Mouse (Mus musculus) G1E (cell line): Measurements from ENCODE around the gene Ankrd55. TPM values are rescaled to one million over a fixed set of nuclear protein-coding genes. Genes with fewer than 3 reads are reported as not detected.

Experiments
- ATAC-seq: 2 replicates; pipeline ENCODE4 v1.8.0; 2016; ENCODE audit warnings: mild to moderate bottlenecking; ENCODE audit not compliant: insufficient number of reproducible peaks, poor library complexity, low FRiP score, severe bottlenecking; ENCODE audit errors: extremely low read depth
- DNase-seq: peaks from one replicate; pipeline ENCODE4 v3.0.0; 2012; ENCODE audit warnings: low spot score
- H3K27me3 ChIP-seq: 2 replicates; pipeline ENCODE4 v1.6.1; 2012; ENCODE audit warnings: mild to moderate bottlenecking, low read length, inconsistent platforms; ENCODE audit not compliant: insufficient read depth
- H3K36me3 ChIP-seq: replicated peaks from 2 replicates; pipeline ENCODE3; 2012; ENCODE audit warnings: mild to moderate bottlenecking, inconsistent platforms
- H3K4me1 ChIP-seq: 2 replicates; pipeline ENCODE4 v1.6.1; 2012; ENCODE audit warnings: low read depth, low read length, inconsistent platforms, mixed read lengths; ENCODE audit not compliant: insufficient read depth
- H3K4me3 ChIP-seq: 2 replicates; pipeline ENCODE4 v1.5.1; 2012; ENCODE audit warnings: low read depth, mild to moderate bottlenecking, inconsistent platforms, low read length, moderate library complexity, mixed read lengths
- H3K9me3 ChIP-seq: replicated peaks from 2 replicates; pipeline ENCODE4 v1.6.1; 2012; ENCODE audit warnings: inconsistent platforms
- CTCF ChIP-seq: IDR thresholded peaks from 2 replicates; pipeline ENCODE4 v1.5.1; 2012; ENCODE audit warnings: low read depth, low read length, inconsistent platforms, mixed read lengths
- GATA1 ChIP-seq: IDR thresholded peaks from 2 replicates; pipeline ENCODE4 v1.6.1; 2012; ENCODE audit warnings: borderline replicate concordance, low read length, inconsistent platforms, mixed read lengths
- GATA2 ChIP-seq: IDR thresholded peaks from 2 replicates; pipeline ENCODE4 v1.6.1; 2012; ENCODE audit warnings: low read depth, low read length, inconsistent platforms, borderline replicate concordance
- POLR2AphosphoS5 ChIP-seq: IDR thresholded peaks from 2 replicates; pipeline ENCODE4 v1.6.1; 2012; ENCODE audit warnings: low read depth, low read length, inconsistent platforms; ENCODE audit not compliant: insufficient replicate concordance
- TAL1 ChIP-seq: conservative IDR thresholded peaks from 2 replicates; pipeline ENCODE4 v1.6.1; 2012; ENCODE audit warnings: low read depth, low read length, inconsistent platforms, mixed read lengths
- polyA plus RNA-seq: library from polyadenylated mRNA; stranded (reverse); fragments of >175 nt; gene quantifications from 2 replicates; pipeline ENCODE4 v1.2.3, GENCODE M21; 2012
- total RNA-seq, 2 experiments: library from RNA; stranded (forward) in 1 of 2; stranded (reverse) in 1 of 2; fragments of 200-1000 nt in 1 of 2; fragments of >200 nt in 1 of 2; fragmentation: Nextera tagmentation in 1 of 2; gene quantifications; 2 replicates each; pipeline ENCODE4 v1.2.3; 2014 to 2017

The Ankrd55 gene
- total and polyA plus RNA-seq, 3 experiments = 0.11 TPM; not detected in 2

DNA sequence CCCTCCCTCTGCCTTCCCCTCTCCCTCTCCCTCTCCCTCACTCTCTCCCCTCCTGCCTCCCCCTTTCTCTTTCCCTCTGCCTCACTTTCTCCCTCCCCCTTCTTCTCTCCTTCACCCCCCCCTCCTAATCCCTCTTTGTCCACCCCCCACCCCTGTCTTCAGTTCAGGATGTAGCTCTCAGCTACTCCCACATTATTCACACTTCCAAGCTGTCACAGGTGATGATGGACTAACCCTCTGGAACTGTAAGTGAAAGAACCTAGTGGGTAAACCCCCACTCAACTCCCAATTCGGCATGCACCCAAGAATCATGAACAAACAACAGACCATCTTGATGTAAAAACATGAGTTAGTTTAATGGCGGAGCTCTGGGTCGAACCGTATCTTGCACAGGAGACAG lies 122.2 kb downstream of the Ankrd55 start:
- DNase-seq = no peak
- H3K36me3 ChIP-seq = no peaks in the 10 kb centered on the region
- no peaks in the 10 kb centered on the region; the same call in 1 of the 2 replicates for H3K4me1 ChIP-seq
- H3K27me3 ChIP-seq = 0 out of 2 replicates have a peak, but pooled peaks cover 5% of the 10 kb centered on the region
- TF ChIP-seq GATA2 (no peak), TAL1 (no peak), POLR2AphosphoS5 (no peak), CTCF (no peak), GATA1 (no peak)
- ATAC-seq = no peak
- H3K4me3 ChIP-seq = no peak overlapping the region
- H3K9me3 ChIP-seq = no peaks in the 10 kb centered on the region

DNA sequence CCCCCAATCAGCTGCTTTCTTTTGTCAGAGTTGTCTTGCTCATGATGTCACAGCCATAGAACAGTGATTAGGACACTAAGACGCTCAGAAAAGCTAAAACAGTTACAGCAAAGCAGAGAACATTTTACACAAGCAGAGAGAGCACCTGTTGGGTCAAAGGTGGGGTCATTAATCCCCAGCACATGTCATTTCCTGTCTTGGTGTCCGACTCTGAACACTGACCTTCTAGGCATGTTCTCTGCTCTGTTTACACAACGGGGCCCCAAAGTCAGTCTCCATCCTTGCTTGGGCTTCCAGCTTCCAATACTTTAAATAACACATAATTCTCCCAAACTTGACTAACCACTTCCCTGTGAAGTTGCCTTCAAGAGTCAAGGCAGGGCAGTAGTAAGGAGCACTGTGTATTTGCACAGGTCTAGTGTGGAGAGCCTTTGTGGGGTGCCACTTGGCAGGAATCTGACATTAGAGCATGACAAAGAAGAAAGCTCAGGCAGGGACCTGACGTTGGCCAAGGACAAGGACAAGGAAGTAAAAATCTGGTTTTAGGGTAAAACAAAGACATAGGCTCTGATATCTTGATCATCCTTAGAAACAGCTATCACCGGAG lies 123.1 kb downstream of the Ankrd55 start:
- DNase-seq (no peak), ATAC-seq (no peak)
- Histone ChIP-seq H3K4me1 (no peaks in the 10 kb centered on the region; the same call in 1 of the 2 replicates), H3K27me3 (peaks cover 4% of the 10 kb centered on the region; the same call in 1 of the 2 replicates), H3K36me3 (no peaks in the 10 kb centered on the region), H3K9me3 (no peaks in the 10 kb centered on the region), H3K4me3 (no peak overlapping the region)
- TF ChIP-seq TAL1 (no peak), GATA1 (no peak), GATA2 (no peak), CTCF (no peak), POLR2AphosphoS5 (no peak)

DNA sequence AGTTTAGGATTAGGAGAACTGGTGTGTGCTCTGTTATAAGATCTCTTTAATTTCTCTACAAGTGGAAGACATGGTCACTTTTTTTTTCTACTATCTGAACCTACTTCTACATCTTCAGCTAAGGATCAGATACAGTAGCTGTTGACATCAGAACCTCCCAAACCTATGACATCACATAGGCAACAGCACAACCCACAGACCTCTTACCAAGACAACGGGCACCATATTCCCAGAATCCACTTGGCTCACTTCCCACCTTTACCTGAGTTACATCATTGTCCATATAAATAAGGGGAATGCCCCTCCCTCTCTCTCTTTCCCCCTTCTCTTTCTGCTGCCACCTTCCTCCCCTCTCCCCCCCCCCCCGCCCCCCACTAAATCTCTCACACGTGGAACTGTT lies 124.0 kb downstream of the Ankrd55 start:
- no peaks in the 10 kb centered on the region for H3K36me3 ChIP-seq
- DNase-seq (no peak), ATAC-seq (no peak)
- TF ChIP-seq CTCF = no peak
- no peak for TF ChIP-seq TAL1
- no peak for TF ChIP-seq GATA1
- no peak for TF ChIP-seq POLR2AphosphoS5
- TF ChIP-seq GATA2 = no peak
- no peak overlapping the region for H3K4me3 ChIP-seq
- H3K9me3 ChIP-seq = no peaks in the 10 kb centered on the region
- no peaks in the 10 kb centered on the region; the same call in 1 of the 2 replicates for H3K4me1 ChIP-seq
- H3K27me3 ChIP-seq = peaks cover 2% of the 10 kb centered on the region; the same call in 1 of the 2 replicates

DNA sequence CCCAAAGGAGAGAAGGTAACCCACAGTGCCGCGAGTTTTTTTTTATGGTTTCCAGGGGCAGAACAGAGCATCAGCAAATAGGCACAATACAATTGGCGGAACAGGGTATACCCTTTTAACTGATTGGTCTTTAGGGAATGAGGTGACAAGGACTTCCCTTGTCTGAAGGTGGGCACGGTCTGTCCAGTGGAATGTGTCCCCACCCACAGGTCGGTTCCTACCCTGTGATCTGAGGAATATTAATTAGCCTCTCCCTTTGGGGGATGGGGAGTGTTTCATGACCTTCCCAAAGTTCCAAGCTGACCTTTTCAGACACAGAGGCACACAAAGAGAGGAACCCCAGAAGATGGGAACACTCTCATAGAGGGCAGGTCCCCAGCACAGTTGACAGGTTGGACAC lies 124.6 kb downstream of the Ankrd55 start:
- no peaks in the 10 kb centered on the region; the same call in 1 of the 2 replicates for H3K4me1 ChIP-seq
- peaks cover 2% of the 10 kb centered on the region; the same call in 1 of the 2 replicates for H3K27me3 ChIP-seq
- H3K9me3 ChIP-seq = no peaks in the 10 kb centered on the region
- no peaks in the 10 kb centered on the region for H3K36me3 ChIP-seq
- TF ChIP-seq CTCF (no peak), GATA2 (no peak), GATA1 (no peak), POLR2AphosphoS5 (no peak), TAL1 (no peak)
- ATAC-seq (no peak), DNase-seq (no peak)
- H3K4me3 ChIP-seq = no peak overlapping the region

DNA sequence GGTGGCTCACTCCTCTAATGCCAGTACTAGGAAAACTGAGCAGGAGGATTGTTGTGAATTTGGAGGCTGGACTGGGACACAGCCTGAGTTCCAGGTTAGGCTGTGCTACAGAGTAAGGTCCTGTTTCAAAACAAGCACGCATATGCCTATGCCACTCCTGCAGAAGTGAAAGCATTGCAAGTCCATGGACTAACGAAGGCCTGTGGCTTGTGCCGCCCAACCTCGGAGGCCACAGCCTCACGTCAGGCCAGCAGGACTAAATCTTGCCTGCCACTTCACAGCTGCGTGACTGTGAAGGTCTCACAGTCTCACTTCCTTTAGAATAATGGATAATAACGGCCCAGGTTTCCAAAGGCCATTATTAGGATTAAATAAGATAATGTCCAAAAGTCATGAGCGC lies 125.4 kb downstream of the Ankrd55 start:
- no peaks in the 10 kb centered on the region for H3K9me3 ChIP-seq
- H3K36me3 ChIP-seq = no peaks in the 10 kb centered on the region
- no peak for TF ChIP-seq GATA1
- TF ChIP-seq TAL1 = no peak
- no peak for TF ChIP-seq GATA2
- TF ChIP-seq POLR2AphosphoS5 = no peak
- no peak for TF ChIP-seq CTCF
- no peaks in the 10 kb centered on the region; the same call in 1 of the 2 replicates for H3K4me1 ChIP-seq
- no peak overlapping the region for H3K4me3 ChIP-seq
- DNase-seq (no peak), ATAC-seq (no peak)
- H3K27me3 ChIP-seq = peaks cover 2% of the 10 kb centered on the region; the same call in 1 of the 2 replicates

DNA sequence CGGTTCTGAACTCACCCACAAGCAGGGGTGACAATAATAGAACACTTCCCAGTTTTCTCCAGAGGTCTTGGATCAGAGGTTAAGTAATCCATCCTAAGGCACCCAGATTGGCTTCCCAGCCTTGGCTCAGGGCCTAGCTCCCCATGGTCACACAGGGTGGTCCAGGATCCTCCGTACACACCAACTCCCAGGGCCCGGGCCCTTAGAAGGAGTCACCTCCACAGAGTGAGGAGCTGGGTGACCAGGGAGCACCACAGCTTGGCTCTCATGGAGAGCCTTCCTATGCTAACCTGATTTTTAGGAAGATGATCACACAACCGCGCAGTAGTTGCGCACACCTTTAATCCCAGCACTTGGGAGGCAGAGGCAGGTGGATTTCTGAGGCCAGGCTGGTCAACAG lies 127.6 kb downstream of the Ankrd55 start:
- H3K4me3 ChIP-seq = no peak overlapping the region
- H3K4me1 ChIP-seq = no peaks in the 10 kb centered on the region; the same call in 1 of the 2 replicates
- no peaks in the 10 kb centered on the region for H3K9me3 ChIP-seq
- ATAC-seq = no peak
- H3K27me3 ChIP-seq = peaks cover 5% of the 10 kb centered on the region; the same call in 1 of the 2 replicates
- no peaks in the 10 kb centered on the region for H3K36me3 ChIP-seq
- TF ChIP-seq POLR2AphosphoS5 (no peak), CTCF (no peak), TAL1 (no peak)
- DNase-seq = no peak
